8 mouse cellular contexts compared by ENCODE assay signal in genomic region chr6:8957529-8957887, GRCm38 (mm10). TPM values are rescaled to one million over a fixed set of nuclear protein-coding genes. Genes with fewer than 3 reads are reported as not detected.
A peak's percentile ranks its signal among the peaks of the same experiment; 100 is the strongest.
DNase-seq lines count a peak whose midpoint lies in the region; ATAC-seq and TF ChIP-seq lines count a peak whose summit lies in the region.

No protein-coding gene starts in this region.

- peak; percentile 33 for DNase-seq in ovary, postnatal 14 days (ENCODE audit: low spot score)
- DNase-seq in ovary, adult 18-20 months (ENCODE audit: low spot score): no peak
- peak; percentile 73 for DNase-seq in embryo, embryonic 10 days (ENCODE audit: low spot score)
- peak; percentile 72 for DNase-seq in hindbrain, embryonic 10.5 days (ENCODE audit: low spot score)
- peak; percentile 12 for DNase-seq in liver, adult 2 months (ENCODE audit: extremely low read depth, low read depth, low spot score)
- no peak for DNase-seq in layer of hippocampus, postnatal 25 days (ENCODE audit: extremely low spot score in 1 of 2, low spot score in 1 of 2)
- no peak for DNase-seq in spleen, adult 18-20 months

- no peak overlapping the region for H3K9ac ChIP-seq in liver, adult 2 months (ENCODE audit: low read depth, low read length)
- no peak overlapping the region for H3K9ac ChIP-seq in stomach, embryonic 15.5 days

- no peaks in the 10 kb centered on the region for H3K79me2 ChIP-seq in liver, adult 2 months (ENCODE audit: control insufficient read depth, insufficient read depth, low read length)

- ATAC-seq in stomach, embryonic 15.5 days (ENCODE audit: insufficient read depth, low FRiP score, low read depth): no peak

- no peak for TF ChIP-seq POLR2A in liver, adult 2 months (IDR thresholded peaks at IDR 0.05; ENCODE audit: extremely low read depth, insufficient read depth, low read length)

- H3K27me3 ChIP-seq in hindbrain, embryonic 10.5 days (ENCODE audit: insufficient read depth, poor library complexity, severe bottlenecking): peaks cover 73% of the 10 kb centered on the region
- H3K27me3 ChIP-seq in liver, adult 2 months (ENCODE audit: control insufficient read depth, insufficient read depth, low read length): peaks cover 24% of the 10 kb centered on the region; the same call in 1 of the 2 replicates
- H3K27me3 ChIP-seq in stomach, embryonic 15.5 days (replicated peaks): peaks cover 53% of the 10 kb centered on the region

- H3K9me3 ChIP-seq in hindbrain, embryonic 10.5 days: no peaks in the 10 kb centered on the region
- H3K9me3 ChIP-seq in stomach, embryonic 15.5 days: no peaks in the 10 kb centered on the region

- TF ChIP-seq CTCF in liver, adult 2 months (IDR thresholded peaks at IDR 0.05; ENCODE audit: low read depth, low read length): no peak

- peaks cover 33% of the 10 kb centered on the region for H3K4me1 ChIP-seq in hindbrain, embryonic 10.5 days (replicated peaks)
- H3K4me1 ChIP-seq in liver, adult 2 months (ENCODE audit: control insufficient read depth, insufficient read depth, low read length): no peaks in the 10 kb centered on the region
- H3K4me1 ChIP-seq in stomach, embryonic 15.5 days: no peaks in the 10 kb centered on the region

- WGBS in hindbrain, embryonic 10.5 days: 1% methylated on average over 15 of the region's 15 CpGs
- WGBS in liver, adult 2 months: 1% methylated on average over 15 of the region's 15 CpGs
- WGBS in stomach, embryonic 15.5 days: under 1% methylated on average over 15 of the region's 15 CpGs

- H3K27ac ChIP-seq in hindbrain, embryonic 10.5 days: peak overlapping the region; percentile 23; the same call in 1 of the 2 replicates
- no peak overlapping the region for H3K27ac ChIP-seq in liver, adult 2 months (replicated peaks; ENCODE audit: insufficient read depth, low read depth, low read length)
- no peak overlapping the region for H3K27ac ChIP-seq in stomach, embryonic 15.5 days

- H3K36me3 ChIP-seq in hindbrain, embryonic 10.5 days: no peaks in the 10 kb centered on the region
- H3K36me3 ChIP-seq in liver, adult 2 months (ENCODE audit: control insufficient read depth, insufficient read depth, low read length): no peaks in the 10 kb centered on the region
- no peaks in the 10 kb centered on the region for H3K36me3 ChIP-seq in stomach, embryonic 15.5 days

- peak overlapping the region; percentile 45 for H3K4me3 ChIP-seq in hindbrain, embryonic 10.5 days
- no peak overlapping the region for H3K4me3 ChIP-seq in liver, adult 2 months (ENCODE audit: insufficient read depth, low read depth, low read length)
- no peak overlapping the region for H3K4me3 ChIP-seq in stomach, embryonic 15.5 days (replicated peaks)

- H3K4me2 ChIP-seq in stomach, embryonic 15.5 days: peak overlapping the region; percentile 37

RNA-seq across cellular contexts. Expression of gene Nxph1, which starts 9.3 kb away (rescaled TPM):
- polyA plus RNA-seq in hindbrain, embryonic 10.5 days (2016; fragmentation: Nextera tagmentation; extraction: Ambion mirVana): 1.1 and 3.4 TPM in 2 replicates
- total RNA-seq in liver, adult 2 months (2014; rRNA removed): 0.07 and 0.09 TPM in 2 replicates
- 0.02 TPM in 1 of 2 replicates, not detected in the other for polyA plus RNA-seq in liver, adult 2 months (2012; rRNA removed)
- polyA plus RNA-seq in stomach, embryonic 15.5 days (2015; fragmentation: Nextera tagmentation; extraction: Ambion mirVana): 0.39 and 0.63 TPM in 2 replicates
- 10 to 100 TPM; 38.9 to 39.0 TPM for total RNA-seq in layer of hippocampus, postnatal 25 days (2021)

Comparison
In these comparisons a context has a peak if more than half of its experiments do, and no peak if none do; other contexts are left out.
1. DNase-seq: peak in ovary, postnatal 14 days (single experiment), embryo, embryonic 10 days (single experiment), hindbrain, embryonic 10.5 days (single experiment) and liver, adult 2 months (single experiment); none in ovary, adult 18-20 months (single experiment), layer of hippocampus, postnatal 25 days (0 of 2) and spleen, adult 18-20 months (0 of 2).